Mouse (Mus musculus): ENCODE results near the gene Cecr2.

GRCm38 (mm10) chr6:120769972-120770371 is 103.8 kb downstream of the Cecr2 start:
- TF ChIP-seq POLR2A (IDR thresholded peaks at IDR 0.05; ENCODE audit: borderline replicate concordance, low read depth, low read length): no peak
- no peak for TF ChIP-seq CTCF (IDR thresholded peaks at IDR 0.05; ENCODE audit: low read depth, low read length)
